Mouse (Mus musculus): ENCODE data around the gene Thbs2. TPM values are rescaled to one million over a fixed set of nuclear protein-coding genes. Genes with fewer than 3 reads are reported as not detected.
"Not testable (repeated sequence)": the region's sequence is repeated elsewhere in the genome, so short reads cannot be mapped to it uniquely, and the experiment has no call there.

Gene Thbs2
- total RNA-seq, 2 experiments from 2014 or later, result 4.2 to 4.6 TPM

DNA sequence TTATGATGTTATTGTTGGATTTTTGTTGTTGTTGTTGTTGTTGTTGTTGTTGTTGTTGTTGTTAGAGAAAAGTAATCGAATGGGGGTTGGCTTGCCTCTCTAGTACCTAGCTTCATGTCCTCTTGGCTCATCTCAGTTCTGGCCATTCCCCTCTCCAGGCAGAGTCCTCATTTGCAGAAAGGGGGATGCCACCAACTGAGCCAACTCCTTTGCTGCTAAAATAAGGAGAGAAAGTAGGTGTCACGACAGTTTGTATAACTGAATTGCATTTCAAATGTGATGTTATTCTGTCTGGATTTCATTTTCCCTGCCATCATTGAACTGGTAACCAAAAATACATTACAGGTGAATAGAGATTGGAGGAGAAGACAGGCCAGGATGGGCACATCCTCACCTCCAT, 35.9 kb downstream of the Thbs2 start:
- H3K4me3 ChIP-seq, result no peak overlapping the region
- intact Hi-C loops (cut with DNase I), result loop anchor here (2.0 to 5.0 kb wide), 2 partner anchors 49 to 106 kb away; no protein-coding TSS in a partner anchor
- TF ChIP-seq CTCF (IDR thresholded peaks at IDR 0.05), result no peak
- DNase-seq (ENCODE audit: extremely low spot score in 1 of 2, low spot score in 2 of 2), result no peak
- peak overlapping the region; percentile 67; the same call in 1 of the 2 replicates for H3K27ac ChIP-seq

DNA sequence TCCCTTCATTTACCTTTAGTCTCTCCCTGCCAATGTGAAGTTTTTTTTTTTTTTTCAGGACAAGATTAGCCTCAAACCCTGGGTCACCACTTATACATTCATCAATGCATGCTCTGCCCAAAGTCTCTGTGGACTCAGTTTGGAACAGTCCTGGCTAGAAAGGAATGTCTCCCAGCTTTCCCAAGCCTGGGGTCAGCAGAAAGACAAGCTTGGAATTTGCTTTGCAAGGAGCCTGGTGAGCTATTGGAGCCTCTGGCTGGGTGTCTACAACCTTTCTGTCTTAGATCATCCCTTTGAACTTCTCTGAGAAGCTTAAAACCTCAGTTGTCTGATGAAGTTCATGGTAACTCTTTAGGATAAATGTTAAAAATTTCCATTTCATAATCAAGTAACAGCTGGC, 36.9 kb downstream of the Thbs2 start:
- no peak for TF ChIP-seq CTCF (IDR thresholded peaks at IDR 0.05)
- Histone ChIP-seq H3K27ac (no peak overlapping the region), H3K4me3 (no peak overlapping the region)
- DNase-seq (ENCODE audit: extremely low spot score in 1 of 2, low spot score in 2 of 2), result no peak
- intact Hi-C loops (cut with DNase I), result loop anchor here (5.0 kb wide), 1 partner anchor 105 kb away; no protein-coding TSS in a partner anchor

DNA sequence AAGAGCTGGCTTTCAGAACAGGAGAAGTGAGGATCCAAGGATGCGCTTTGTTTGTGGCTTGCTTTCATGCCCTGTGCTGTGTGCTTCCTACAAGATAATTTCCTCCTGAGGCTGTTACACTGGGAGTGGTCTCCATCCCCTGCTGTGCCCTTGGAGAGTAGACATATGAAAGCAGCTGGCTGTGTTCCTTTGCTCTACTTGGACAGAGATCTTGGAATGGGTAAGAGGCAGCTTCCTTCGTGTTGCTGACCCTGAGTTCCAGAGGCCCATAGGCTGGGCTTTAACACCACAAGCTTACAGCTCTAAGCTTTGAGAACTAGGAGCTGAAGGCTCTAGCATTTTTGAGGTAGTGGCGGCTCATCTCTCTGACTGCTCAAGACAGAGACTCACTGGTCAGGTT, 39.1 kb downstream of the Thbs2 start:
- intact Hi-C loops (cut with DNase I), result loop anchor here (5.0 kb wide), 1 partner anchor 103 kb away; no protein-coding TSS in a partner anchor
- no peak overlapping the region for H3K27ac ChIP-seq
- DNase-seq (ENCODE audit: extremely low spot score in 1 of 2, low spot score in 2 of 2), result no peak
- H3K4me3 ChIP-seq, result no peak overlapping the region
- TF ChIP-seq CTCF (IDR thresholded peaks at IDR 0.05), result no peak

DNA sequence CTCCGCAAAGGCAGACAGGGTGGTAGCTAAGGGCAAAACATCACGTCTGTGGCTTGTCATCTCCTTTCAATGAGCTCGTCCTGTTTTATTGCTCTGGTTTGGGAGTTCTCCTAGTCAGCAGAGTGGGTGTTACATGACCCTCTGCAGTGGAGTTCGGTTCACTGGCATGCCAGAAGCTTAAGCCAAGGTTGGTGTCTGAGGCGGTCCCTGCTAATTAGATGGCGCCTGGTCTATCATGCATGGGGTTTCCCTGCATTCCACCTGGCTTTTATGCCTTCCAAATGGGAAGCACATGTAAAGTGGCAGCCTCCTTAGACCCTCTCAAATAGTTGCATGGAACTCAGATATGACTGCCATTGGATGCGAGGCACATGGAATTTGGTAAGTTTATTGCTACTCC, 42.0 kb downstream of the Thbs2 start:
- intact Hi-C loops (cut with DNase I), result no loop called here
- Histone ChIP-seq H3K27ac (no peak overlapping the region), H3K4me3 (no peak overlapping the region)
- no peak for DNase-seq (ENCODE audit: extremely low spot score in 1 of 2, low spot score in 2 of 2)
- TF ChIP-seq CTCF (IDR thresholded peaks at IDR 0.05), result no peak

DNA sequence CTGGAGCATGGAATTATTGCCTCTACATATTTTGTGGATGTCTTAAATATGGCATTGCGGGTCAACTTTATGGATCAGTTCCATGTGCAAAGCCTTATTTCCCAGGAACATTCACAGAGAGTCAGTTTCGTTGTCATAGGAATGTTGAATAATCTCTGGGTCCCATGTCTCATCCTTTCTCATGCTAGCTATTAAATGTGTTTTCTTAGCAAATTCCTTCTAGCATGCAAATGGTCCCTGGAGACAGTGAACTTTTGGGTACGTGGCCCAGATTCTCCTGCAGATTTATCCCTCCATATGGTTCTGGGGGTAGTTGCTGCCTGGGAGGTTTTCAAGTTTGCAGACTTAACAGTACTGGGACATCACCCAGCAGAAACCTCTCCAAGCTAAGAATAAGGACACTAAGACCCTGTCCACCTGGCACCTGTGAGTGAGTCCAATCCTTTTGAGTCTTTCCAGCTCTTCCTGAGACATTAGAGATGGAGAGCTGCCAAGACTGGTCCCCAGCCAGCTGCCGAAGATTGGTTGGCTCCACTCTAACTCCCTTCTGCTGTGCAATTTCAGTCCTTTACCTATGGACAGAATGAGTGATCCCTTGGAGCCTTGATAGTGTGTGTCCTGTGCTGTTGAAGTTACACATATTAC, 45.9 kb downstream of the Thbs2 start:
- peak in 1 of 2 experiments; percentile 29 for DNase-seq (ENCODE audit: extremely low spot score in 1 of 2, low spot score in 2 of 2)
- intact Hi-C loops (cut with DNase I), result no loop called here
- Histone ChIP-seq H3K4me3 (no peak overlapping the region), H3K27ac (no peak overlapping the region)
- no peak for TF ChIP-seq CTCF (IDR thresholded peaks at IDR 0.05)

DNA sequence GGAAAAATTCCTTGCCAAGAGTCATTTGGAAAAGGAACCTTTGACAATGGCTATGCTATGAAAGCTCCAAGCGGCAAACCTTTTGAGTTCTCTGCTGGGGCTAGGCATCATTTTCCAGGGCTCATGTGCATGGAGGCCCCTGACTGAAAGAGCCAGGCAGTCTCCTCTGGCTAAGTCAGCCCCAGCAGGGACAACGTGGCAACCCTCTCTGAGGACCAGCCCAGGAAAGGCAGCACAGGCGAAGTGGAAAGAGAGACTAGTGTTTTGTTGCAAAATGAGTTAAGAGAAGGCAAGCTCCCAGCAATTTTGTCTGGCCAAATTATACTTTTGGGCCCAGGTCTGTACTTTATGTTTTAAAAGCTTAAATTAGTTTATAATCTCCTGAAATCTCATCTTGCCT, 50.0 kb downstream of the Thbs2 start:
- Histone ChIP-seq H3K4me3 (no peak overlapping the region), H3K27ac (no peak overlapping the region)
- intact Hi-C loops (cut with DNase I), result no loop called here
- TF ChIP-seq CTCF (IDR thresholded peaks at IDR 0.05), result no peak
- no peak for DNase-seq (ENCODE audit: extremely low spot score in 1 of 2, low spot score in 2 of 2)

DNA sequence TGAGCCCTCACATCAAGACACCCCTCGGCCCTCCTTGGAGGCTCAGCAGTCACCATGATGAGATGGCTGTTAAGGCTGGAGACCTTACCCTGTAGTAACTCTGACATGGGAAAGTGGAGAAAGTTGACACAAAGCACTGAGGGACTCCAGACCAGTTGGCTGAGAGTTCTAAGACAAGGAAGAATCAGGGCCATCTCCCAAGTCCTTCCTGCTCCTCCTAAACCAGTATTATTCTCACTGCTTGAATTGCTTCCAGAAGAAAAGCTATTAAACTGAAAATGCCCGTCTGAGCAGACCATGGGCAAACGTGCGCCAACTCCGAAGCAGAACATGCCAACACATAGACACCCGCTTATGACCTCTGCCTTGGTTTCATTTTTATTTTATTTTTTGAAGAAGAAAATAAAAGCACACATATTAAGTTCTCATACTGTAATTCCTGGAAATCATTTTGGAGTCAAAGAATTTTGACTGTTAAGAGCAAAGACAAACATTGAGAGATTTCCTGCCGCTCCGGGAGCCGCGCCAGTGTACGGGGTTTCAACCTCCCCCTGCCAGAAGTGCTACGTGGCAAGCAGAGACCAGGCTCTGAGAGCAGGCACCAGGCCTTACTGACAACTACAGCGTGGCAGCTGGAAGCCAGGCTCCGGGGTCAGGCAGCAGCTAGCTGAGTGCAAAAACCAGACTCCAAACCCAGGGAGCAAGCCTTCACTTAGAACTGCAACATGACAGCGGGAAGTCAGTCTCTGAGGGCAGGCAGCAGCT, 53.5 kb downstream of the Thbs2 start:
- no peak overlapping the region for H3K4me3 ChIP-seq
- intact Hi-C loops (cut with DNase I), result no loop called here
- no peak for TF ChIP-seq CTCF (IDR thresholded peaks at IDR 0.05)

DNA sequence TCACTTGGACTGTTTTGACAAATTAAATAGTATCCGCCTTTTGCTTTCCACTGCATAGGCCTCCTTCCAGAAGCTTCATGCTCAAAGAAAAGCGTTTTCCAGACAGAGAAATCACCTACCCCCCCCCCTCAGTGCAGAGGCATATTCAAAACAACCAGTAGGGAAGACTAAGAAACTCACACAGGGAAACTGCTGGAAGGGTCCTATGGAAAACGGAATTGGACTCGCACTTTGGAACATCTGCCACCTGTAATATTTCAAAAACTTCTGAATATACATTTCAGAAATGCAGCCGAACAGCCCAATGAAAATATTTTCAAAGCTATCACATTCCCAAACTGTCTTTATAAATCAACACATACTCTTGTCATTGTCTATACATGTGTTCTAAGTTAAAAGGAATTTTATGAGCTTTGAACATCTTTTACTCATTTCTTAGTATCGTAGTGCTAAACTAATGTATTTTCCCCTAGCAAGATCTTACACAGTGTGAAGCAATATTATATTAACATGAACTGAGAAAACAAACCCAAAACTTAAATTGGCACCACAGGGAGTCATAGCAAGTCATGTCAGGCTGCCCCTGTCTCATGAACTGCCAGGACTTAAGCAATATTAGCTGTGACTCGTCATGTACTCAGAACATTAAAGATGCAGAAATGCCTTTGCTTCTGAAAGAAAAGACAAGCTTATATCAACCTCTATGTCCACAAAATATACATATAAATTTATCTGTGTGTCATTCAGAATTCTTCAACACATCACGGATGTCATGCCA, 58.3 kb downstream of the Thbs2 start:
- Histone ChIP-seq H3K4me3 (no peak overlapping the region), H3K27ac (no peak overlapping the region)
- DNase-seq (ENCODE audit: extremely low spot score in 1 of 2, low spot score in 2 of 2), result no peak
- intact Hi-C loops (cut with DNase I), result no loop called here
- TF ChIP-seq CTCF (IDR thresholded peaks at IDR 0.05), result no peak

More for the DNA sequence above, 53.5 kb downstream of the Thbs2 start:
- no peak overlapping the region for H3K27ac ChIP-seq
- DNase-seq (ENCODE audit: extremely low spot score in 1 of 2, low spot score in 2 of 2), result no peak

DNA sequence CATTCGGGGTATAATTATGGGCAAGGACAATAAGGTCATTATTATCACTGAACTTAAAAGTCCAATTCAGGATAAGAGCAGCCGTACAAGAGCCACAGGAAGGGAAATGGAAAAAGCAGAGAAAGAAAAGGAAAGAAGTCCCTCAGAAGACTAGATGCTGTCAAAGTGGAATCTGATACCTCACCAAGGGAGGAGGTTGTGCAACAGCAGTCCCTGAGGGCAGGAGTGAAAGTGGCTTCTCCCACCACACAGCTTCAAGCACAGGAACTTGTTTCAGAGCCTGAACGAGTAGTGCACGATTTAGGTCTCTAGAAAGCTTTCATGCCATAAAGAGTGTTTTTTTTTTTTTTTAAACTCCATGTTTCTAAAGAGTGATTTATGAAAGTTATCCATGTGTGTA, 65.1 kb downstream of the Thbs2 start:
- intact Hi-C loops (cut with DNase I), result no loop called here
- no peak for DNase-seq (ENCODE audit: extremely low spot score in 1 of 2, low spot score in 2 of 2)
- H3K4me3 ChIP-seq, result no peak overlapping the region
- no peak overlapping the region for H3K27ac ChIP-seq
- no peak for TF ChIP-seq CTCF (IDR thresholded peaks at IDR 0.05)

DNA sequence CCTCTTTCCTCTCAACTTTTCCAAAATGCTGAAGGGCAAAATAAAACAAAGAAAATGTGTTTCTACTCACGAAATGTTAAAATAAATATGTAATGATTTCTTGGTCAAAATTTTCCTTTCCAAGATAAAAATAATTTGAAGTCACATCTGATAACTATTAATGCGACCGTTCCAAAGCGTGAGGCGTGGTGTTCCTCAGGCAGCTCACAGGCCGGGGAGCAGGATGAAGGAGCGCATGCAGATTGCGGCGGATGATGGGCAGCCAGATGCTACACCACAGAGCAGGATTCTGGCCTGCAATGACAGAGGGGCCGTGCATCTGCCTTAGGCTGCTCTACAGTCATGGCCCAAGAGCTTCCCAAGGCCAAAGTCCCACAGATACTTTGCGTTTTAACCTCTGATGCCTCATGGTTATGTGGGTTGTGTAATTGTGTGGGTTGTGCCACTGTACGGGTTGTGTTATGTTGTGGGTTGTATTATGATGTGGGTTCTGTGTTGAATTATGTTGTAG, 66.2 kb downstream of the Thbs2 start:
- DNase-seq (ENCODE audit: extremely low spot score in 1 of 2, low spot score in 2 of 2), result no peak
- intact Hi-C loops (cut with DNase I), result no loop called here

DNA sequence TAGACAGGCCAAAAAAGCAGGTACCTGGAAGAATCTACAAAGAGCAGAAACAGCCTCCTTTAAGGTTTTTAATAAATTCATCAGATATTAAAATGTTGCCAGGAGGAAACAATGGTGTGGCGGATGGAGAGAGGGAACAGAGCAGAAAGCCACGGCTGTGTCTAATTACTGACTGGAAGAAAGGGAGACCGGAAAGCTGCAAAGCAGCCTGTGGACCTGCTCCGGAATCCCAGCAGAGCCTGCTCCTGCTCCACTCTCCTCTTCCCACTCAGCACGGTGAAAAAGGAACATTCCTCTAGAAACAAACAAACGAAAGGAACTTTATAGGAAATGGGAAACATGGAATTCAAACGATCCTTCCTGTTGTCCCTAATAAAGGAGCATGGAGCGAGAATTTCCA, 69.6 kb downstream of the Thbs2 start:
- no peak overlapping the region for H3K27ac ChIP-seq
- TF ChIP-seq CTCF (IDR thresholded peaks at IDR 0.05), result no peak
- H3K4me3 ChIP-seq, result no peak overlapping the region
- intact Hi-C loops (cut with DNase I), result no loop called here
- no peak for DNase-seq (ENCODE audit: extremely low spot score in 1 of 2, low spot score in 2 of 2)

More for the DNA sequence above, 66.2 kb downstream of the Thbs2 start:
- no peak for TF ChIP-seq CTCF (IDR thresholded peaks at IDR 0.05)
- Histone ChIP-seq H3K27ac (no peak overlapping the region), H3K4me3 (no peak overlapping the region)

DNA sequence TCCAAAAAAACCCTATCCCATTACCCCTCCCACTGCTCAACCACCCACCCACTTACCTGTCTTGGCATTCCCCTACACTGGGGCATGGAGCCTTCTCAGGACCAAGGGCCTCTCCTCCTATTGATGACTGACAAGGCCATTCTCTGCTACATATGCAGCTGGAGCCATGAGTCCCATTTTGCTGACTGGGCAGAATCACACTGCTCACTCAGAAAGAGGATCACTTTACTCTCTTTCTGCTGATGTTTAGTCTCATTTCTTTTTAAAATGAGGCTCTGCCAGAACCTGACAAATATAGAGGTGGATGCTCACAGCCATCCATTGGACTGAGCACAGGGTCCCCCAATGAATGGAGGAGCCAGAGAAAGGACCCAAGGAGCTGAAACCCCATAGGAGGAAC, 73.0 kb downstream of the Thbs2 start:
- DNase-seq (ENCODE audit: extremely low spot score in 1 of 2, low spot score in 2 of 2); H3K27ac ChIP-seq; intact Hi-C loops (cut with DNase I); H3K4me3 ChIP-seq: not testable (repeated sequence)

All from left cerebral cortex, adult 2 months (tissue).